Mouse (Mus musculus) lung, postnatal 10 days (tissue): ENCODE measurements at regions not wholly inside any gene's neighbourhood (a gene's known extent, or its start where the extent isn't known, plus 50 kb on each side); places are given as distances from the start of the nearest gene placed in this dataset.

Experiments
- DNase-seq: peaks from one replicate; pipeline ENCODE4 v3.0.0; 2021

DNA sequence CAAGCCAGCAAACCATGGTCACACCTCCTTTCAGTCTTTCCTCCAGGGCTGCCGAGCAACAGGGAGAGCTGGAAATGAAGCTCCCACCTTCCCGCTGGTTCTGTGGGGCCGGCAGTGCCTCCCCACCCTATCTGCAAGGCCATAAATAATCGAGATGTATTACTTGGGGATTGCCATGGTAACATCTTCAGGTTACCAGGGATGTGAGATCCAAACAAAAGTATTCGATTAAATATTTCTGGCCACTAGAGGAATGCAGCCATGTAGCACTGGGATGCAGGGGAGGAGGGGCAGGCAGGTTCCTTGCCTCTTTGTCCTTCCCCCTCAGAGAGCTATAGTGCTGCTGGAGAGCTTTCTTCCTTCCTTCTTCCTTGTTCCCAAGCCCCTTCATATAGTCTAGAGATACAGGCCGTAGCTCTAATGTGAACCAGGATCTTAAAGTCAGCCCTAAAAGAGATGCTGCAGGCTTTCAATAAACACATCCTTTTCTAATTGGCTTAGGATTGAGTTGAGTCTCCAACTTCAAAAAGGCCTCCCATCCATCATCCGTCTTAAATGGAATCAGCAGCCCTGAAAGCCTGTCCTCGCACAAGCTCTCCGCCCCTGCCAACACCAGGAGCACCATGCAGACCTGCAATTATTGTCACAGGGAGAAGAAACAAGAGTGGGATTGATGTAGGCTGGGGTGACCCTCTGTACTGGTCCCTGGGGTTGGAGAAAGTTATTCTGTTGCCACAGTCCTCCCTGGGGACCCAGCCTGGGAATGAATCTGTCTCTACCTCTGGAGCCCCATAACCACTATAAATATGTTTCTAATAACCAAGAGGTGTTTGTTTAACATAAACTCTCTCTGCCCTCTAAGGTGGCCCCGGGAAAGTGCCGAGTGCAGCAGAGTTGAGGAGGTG, 290.6 kb upstream of the 4931429L15Rik start:
- no peak for DNase-seq

GRCm38 (mm10) chr9:46608695-46609094, 288.9 kb upstream of the 4931429L15Rik start:
- DNase-seq: no peak

- no peak for DNase-seq
These were observed 281.0 kb upstream of the 4931429L15Rik start for GRCm38 (mm10) chr9:46600803-46601202.

DNA sequence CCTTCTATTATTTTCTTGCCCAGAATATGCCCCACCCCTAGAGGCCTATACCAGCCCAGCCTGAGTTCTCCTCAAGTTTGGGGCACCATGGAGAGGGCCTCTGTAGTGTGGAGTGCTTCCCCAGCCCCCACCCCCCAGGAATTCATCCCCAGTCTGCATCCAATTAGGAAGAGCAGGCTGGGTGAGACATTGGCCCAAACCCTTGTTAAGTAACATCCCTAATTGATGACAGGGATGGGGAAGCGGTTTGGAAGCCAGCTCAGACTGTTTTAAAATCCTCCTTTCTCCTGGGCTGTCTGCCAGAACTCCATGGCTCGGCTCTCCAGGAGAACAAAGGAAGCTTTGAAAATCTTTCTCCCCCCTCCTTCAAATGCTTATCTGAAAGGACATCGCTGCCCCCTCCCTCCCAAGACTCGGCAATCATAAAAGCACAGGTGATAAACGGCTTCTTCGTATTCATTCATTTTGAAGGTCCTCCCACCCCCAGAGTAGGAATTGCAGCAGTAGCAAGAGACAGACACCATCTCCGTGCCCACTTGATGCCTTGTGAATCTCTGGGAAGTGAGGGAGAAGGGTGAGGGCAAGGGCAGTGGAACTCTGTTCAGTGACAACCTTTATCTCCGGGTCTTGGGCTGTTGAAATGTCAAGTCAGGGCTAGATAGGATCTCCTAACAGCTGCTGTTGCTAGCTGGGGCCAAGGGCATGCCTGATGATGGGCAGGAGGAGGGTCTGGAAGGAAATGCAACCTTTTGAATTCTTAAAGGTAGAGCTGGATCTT, 280.3 kb upstream of the 4931429L15Rik start:
- DNase-seq: peak; percentile 11

GRCm38 (mm10) chr9:46598518-46598917, 278.7 kb upstream of the 4931429L15Rik start:
- DNase-seq: no peak

DNA sequence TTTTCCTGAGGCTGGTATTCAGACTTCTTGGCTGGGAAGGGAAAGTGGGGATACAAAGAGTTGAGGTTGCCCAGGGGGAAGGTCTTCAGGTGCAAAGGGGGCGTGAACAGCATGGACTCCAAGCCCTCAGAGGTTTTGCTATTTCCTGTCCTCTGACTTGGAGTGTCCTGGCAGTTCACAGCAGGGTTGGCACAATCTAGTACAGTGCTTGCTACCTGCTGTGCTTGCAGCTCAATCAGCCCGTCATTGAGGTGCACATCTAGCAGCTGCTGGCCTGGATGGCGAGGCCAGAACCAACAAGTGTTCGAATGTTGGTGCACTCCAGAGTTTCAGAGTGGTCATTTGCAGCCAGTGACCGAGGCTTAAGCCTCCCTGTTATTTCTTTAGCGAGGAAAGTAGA, 273.7 kb upstream of the 4931429L15Rik start:
- no peak for DNase-seq

DNA sequence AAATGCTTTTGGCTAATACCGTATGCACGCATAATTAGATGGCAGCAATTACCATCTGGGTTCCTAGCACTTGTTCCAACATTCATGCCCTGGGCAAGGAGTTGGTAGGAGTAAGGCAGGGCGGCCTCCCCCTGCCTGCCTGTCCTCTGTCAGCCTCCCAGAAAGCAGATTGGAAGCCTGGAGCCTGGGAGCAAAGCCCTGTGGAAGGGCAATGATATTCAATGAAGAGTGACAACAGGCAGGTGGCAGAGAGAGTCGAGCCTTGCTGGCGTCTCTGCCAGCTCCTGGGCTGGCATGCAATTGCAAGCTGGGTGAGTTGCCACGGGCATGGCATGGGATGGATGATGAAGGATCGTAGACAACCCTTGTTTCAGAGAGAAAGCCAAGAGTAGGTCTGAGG, 273.1 kb upstream of the 4931429L15Rik start:
- no peak for DNase-seq

DNA sequence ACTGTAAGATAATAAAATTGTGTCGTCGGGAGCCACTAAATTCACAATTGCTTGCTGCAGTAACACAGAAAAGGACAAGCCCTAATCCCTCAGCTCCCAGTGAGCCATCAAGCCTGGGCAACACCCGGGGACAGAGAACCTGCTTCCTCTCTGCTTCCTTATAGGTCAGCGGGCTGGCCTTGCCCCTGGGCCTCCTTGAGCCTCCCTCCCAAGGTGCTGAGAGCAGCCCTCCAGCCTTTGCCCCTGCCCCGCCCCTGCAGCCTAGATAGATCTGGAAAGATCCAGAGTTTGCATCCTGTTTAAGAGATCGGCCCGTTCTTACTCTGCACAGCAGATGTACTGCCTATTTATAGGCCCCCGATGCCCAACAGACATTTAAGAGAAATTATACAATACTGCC, 267.0 kb upstream of the 4931429L15Rik start:
- DNase-seq: no peak

GRCm38 (mm10) chr9:46581844-46582243, 262.1 kb upstream of the 4931429L15Rik start:
- DNase-seq: no peak

DNA sequence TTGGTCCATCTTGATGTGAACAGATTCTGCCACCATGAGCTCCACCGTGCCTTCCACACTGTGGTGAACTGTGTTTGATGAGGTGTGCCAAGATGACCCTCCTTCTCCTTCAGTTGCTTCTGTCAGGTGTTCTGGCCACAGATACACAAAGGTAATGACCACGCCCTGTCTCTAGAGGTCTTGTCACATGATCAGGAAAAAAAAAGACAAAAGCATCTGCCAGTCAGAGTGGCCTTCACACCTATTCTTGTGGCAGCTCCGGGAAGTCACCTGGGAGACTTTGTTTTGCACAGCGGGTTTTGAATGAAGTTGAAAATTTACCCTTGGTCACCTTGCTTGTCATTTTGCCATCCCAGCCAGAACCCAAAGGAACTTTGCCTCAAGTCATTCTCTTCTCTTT, 242.5 kb upstream of the 4931429L15Rik start:
- DNase-seq: no peak

GRCm38 (mm10) chr9:46558481-46558880, 238.7 kb upstream of the 4931429L15Rik start:
- no peak for DNase-seq

GRCm38 (mm10) chr9:46557781-46558180, 238.0 kb upstream of the 4931429L15Rik start:
- no peak for DNase-seq

GRCm38 (mm10) chr9:46555156-46555555, 235.4 kb upstream of the 4931429L15Rik start:
- no peak for DNase-seq

GRCm38 (mm10) chr9:46554586-46555152, 234.9 kb upstream of the 4931429L15Rik start:
- no peak for DNase-seq

GRCm38 (mm10) chr9:46549416-46549815, 229.6 kb upstream of the 4931429L15Rik start:
- no peak for DNase-seq

DNA sequence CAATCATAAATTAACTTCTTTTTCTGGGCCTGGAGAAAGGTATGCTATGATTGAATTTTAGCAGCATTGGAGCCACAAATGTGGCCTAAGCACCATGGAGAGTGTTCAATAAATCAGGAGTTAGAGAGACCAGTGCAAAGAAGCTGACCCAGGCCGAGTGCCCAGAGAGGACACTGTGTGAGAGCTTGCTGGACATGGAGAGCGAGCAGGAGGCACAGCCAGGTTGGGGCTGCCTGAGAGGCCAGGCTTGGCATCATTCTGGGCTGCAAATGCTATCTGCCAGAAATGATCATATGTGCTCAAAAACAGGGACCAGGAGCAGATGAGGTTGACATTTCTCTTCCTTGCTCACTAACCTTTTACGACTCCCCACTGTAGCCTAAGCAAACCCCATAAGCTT, 224.5 kb upstream of the 4931429L15Rik start:
- no peak for DNase-seq

- no peak for DNase-seq
These were observed 221.2 kb upstream of the 4931429L15Rik start for GRCm38 (mm10) chr9:46541001-46541400.

DNA sequence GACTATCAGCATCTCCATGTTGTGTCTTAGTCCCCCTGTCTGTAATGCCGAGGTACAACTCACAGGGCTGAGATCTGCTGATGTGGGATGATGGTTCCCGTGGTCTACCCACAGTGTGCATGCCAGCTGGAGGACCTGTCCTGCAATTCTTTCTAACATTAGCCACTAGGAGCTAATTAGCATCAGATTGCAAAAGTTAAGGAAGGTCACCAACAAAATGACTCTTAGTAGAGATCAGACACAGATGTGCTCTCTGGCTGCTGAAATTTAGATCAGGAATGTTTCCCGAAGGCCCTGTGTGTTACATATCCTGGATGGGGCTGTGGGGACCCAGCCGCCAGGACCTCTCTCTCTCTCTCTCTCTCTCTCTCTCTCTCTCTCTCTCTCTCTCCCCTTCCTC, 218.8 kb upstream of the 4931429L15Rik start:
- DNase-seq: no peak

DNA sequence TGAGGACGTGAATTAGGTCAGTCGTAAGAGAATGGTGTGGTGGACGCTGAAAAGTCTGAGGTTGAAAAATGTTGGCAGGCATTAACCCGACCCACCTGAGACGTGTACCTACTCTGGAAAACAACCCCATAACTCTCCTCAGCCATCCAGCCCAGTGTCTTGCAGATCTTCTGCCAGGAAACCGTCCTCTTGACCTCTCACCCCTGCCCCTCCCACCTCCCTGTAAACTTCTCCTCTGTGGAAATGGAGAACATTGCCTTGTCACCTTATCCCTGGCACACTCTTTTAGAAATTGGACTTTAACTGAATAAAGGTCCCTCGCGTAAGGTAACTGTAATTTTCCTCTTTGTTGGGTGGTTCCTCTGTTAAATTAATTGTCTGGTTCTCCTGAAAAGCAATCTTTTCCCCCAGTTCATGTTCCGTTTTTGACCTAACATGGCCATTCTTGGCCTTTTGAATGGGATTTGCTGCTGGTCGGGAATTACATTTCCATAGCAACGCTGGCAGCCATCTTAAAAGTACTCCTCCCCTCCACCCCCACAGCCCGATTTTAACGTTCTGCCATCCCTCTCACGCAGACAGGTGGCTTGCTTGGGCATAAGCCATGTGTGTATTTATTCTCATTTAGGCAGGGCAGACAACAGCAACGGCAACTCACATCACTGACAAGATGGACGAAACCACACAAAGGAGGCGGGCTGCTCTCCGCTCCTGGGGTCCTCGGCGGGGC, 196.8 kb upstream of the 4931429L15Rik start:
- no peak for DNase-seq

DNA sequence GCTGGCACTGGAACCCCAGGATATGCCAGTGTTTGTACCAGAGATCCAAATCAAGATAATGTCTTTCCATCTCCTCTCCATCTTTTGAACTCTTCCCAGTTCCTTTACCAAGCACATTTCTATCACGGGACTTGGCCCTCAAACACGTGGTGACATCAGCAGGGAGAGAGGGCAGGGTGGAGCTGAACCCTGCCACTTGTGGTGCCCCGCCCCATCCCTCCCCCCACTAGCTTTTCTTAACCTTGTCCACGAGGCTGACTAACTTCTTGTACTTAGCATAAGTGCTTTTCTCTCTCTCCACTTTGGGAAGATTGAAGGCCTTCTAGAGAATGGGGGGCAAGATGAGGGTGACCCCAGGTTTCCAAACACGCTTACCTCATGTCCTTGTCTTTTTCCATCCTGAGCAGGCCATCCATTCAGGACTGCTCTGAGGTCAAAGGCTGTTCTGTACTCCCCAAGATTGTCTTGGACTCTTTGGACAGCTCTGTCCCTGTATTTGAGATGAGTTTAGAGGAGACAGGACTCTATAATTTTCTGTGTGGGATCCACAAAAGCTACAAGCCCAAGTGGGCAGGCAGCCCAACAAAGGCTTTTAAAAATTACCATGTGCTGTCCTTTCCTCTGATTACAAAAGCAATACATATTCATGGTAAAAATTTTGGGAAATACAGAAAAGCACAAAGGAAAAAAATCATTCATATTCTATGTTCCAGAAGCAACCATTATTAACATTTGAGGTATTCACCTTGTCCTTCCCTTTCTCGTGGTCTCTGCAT, 192.7 kb upstream of the 4931429L15Rik start:
- DNase-seq: no peak

- DNase-seq: no peak
These were observed 191.5 kb upstream of the 4931429L15Rik start for GRCm38 (mm10) chr9:46511307-46511706.

GRCm38 (mm10) chr9:46509896-46510295, 190.1 kb upstream of the 4931429L15Rik start:
- no peak for DNase-seq
